Mouse (Mus musculus): ENCODE measurements at regions not wholly inside any gene's neighbourhood (a gene's known extent, or its start where the extent isn't known, plus 50 kb on each side); places are given as distances from the start of the nearest gene placed in this dataset.

DNA sequence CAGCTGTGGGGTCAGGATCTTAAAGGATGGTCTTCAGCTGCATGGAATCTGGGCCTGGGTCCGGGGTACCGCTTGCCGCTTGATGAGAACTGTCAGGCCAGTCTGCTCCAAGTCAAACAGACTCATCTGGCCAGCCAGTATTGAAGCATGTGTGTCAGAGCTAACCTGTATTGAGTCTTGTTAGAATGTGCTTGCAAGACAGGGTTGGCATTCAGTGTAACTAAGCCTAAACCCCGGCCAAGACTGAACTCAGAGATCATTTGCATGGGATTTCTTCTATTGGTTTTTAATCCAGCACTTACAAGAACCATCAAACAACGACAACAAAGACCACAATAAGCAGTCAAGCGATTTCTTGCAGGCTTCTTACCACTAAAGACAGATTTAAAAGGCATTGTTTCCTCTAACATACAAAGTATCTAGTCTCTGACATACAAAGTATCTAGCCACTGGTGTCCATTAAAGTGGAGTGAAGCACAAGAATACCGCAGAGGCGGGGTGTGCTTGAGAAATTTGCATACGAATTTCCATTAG lies 105.3 kb upstream of the Cmc1 start:
- TF ChIP-seq CTCF (IDR thresholded peaks at IDR 0.05; ENCODE audit: low read depth, low read length) (no peak), POLR2A (IDR thresholded peaks at IDR 0.05; ENCODE audit: extremely low read depth, insufficient read depth, low read length) (no peak)

All from liver, adult 2 months (tissue).